Mouse (Mus musculus): Measurements from ENCODE around the gene Sp6. TPM values are rescaled to one million over a fixed set of nuclear protein-coding genes. Genes with fewer than 3 reads are reported as not detected.

The Sp6 gene
- polyA plus RNA-seq, 1 experiment from 2014 or later: 4.4 TPM

Small RNA genes within 50 kb of the gene (microRNA-seq; reads per million reads assigned to microRNA genes)
- 0.91 reads per million for gene Mir8103

Other genes with a start within 250 kb of the Sp6 start
- gene Snx11, start 235.8 kb upstream of the Sp6 start, polyA plus RNA-seq (2016; fragmentation: Nextera tagmentation; extraction: Ambion mirVana): 22.4 and 25.5 TPM in 2 replicates
- 201 and 213 TPM in 2 replicates for gene Cbx1, start 224.3 kb upstream of the Sp6 start, polyA plus RNA-seq (2016; fragmentation: Nextera tagmentation; extraction: Ambion mirVana)
- 65.4 and 69.9 TPM in 2 replicates for gene Nfe2l1, start 183.4 kb upstream of the Sp6 start, polyA plus RNA-seq (2016; fragmentation: Nextera tagmentation; extraction: Ambion mirVana)
- 36.2 and 37.4 TPM in 2 replicates for gene Copz2, start 163.5 kb upstream of the Sp6 start, polyA plus RNA-seq (2016; fragmentation: Nextera tagmentation; extraction: Ambion mirVana)
- 90.1 and 99.9 TPM in 2 replicates for gene Cdk5rap3, start 96.9 kb upstream of the Sp6 start, polyA plus RNA-seq (2016; fragmentation: Nextera tagmentation; extraction: Ambion mirVana)
- 1.1 and 2.3 TPM in 2 replicates for gene Prr15l, start 85.3 kb upstream of the Sp6 start, polyA plus RNA-seq (2016; fragmentation: Nextera tagmentation; extraction: Ambion mirVana)
- 32.0 and 34.5 TPM in 2 replicates for gene Pnpo, start 69.4 kb upstream of the Sp6 start, polyA plus RNA-seq (2016; fragmentation: Nextera tagmentation; extraction: Ambion mirVana)
- 27.9 and 30.3 TPM in 2 replicates for gene Sp2, start 30.4 kb upstream of the Sp6 start, polyA plus RNA-seq (2016; fragmentation: Nextera tagmentation; extraction: Ambion mirVana)
- 43.5 and 43.8 TPM in 2 replicates for gene Scrn2, start 16.5 kb downstream of the Sp6 start, polyA plus RNA-seq (2016; fragmentation: Nextera tagmentation; extraction: Ambion mirVana)
- gene Lrrc46, start 28.0 kb downstream of the Sp6 start, polyA plus RNA-seq (2016; fragmentation: Nextera tagmentation; extraction: Ambion mirVana): 1.2 TPM in 2 replicates
- gene Mrpl10, start 28.2 kb downstream of the Sp6 start, polyA plus RNA-seq (2016; fragmentation: Nextera tagmentation; extraction: Ambion mirVana): 86.6 and 89.9 TPM in 2 replicates
- gene Osbpl7, start 37.2 kb downstream of the Sp6 start, polyA plus RNA-seq (2016; fragmentation: Nextera tagmentation; extraction: Ambion mirVana): 9.7 and 10.0 TPM in 2 replicates
- 0.11 and 0.17 TPM in 2 replicates for gene Tbx21, start 101.9 kb downstream of the Sp6 start, polyA plus RNA-seq (2016; fragmentation: Nextera tagmentation; extraction: Ambion mirVana)
- 4.7 and 5.1 TPM in 2 replicates for gene Tbkbp1, start 138.1 kb downstream of the Sp6 start, polyA plus RNA-seq (2016; fragmentation: Nextera tagmentation; extraction: Ambion mirVana)
- 85.5 and 85.9 TPM in 2 replicates for gene Kpnb1, start 174.5 kb downstream of the Sp6 start, polyA plus RNA-seq (2016; fragmentation: Nextera tagmentation; extraction: Ambion mirVana)